8 mouse cellular contexts compared by ENCODE assay signal in the genomic region with DNA sequence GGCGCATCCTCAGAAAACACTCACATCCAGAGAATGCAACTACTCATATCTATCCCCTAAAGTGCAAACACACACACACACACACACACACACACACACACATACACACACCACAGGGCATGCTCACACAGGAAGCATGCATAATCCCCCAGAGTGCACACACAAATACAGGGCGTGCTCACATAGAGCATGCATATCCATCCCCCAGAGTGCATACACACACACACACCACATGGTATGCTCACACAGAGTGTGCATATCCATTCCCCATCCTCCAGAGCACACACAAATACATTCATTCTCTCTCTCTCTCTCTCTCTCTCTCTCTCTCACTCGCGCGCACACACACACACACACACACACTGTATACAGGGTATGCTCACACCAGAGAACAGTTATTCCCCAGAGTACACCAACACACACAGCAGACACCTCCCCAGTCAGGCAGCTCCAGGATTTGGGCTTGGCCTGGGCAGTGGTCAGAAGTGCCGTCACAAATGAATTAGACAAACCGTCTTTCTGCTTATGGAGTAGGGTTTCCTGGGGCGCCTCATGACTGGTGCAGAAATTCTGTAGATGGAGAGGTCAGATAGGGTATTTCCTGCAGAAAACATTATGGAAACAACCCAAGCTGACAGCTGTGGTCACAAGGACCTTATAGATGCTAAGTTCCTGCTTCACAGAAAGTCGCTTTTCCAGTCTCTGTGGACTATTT. TPM values are rescaled to one million over a fixed set of nuclear protein-coding genes. Genes with fewer than 3 reads are reported as not detected.
DNase-seq lines count a peak whose midpoint lies in the region; ATAC-seq lines count a peak whose summit lies in the region.

No protein-coding gene starts in this region.

- H3K4me3 ChIP-seq in erythroblast, embryonic 14.5 days (replicated peaks): peak overlapping the region; percentile 27
- H3K4me3 ChIP-seq in megakaryocyte, embryonic 14.5 days (replicated peaks): peak overlapping the region; percentile 85
- H3K4me3 ChIP-seq in intestine, embryonic 16.5 days (ENCODE audit: low read length): no peak overlapping the region

- H3K27me3 ChIP-seq in erythroblast, embryonic 14.5 days (ENCODE audit: control insufficient read depth): peaks cover 5% of the 10 kb centered on the region; the same call in 1 of the 2 replicates
- peaks cover 11% of the 10 kb centered on the region for H3K27me3 ChIP-seq in megakaryocyte, embryonic 14.5 days (replicated peaks)
- no peaks in the 10 kb centered on the region for H3K27me3 ChIP-seq in intestine, embryonic 16.5 days (replicated peaks; ENCODE audit: control insufficient read depth, insufficient read depth, low read length)
- no peaks in the 10 kb centered on the region for H3K27me3 ChIP-seq in splenic B cell, adult 2 months (ENCODE audit: control insufficient read depth, insufficient read depth, low read length, poor library complexity, severe bottlenecking)

- 0 out of 2 replicates have a peak overlapping the region, but pooled peaks have one; percentile 4 for H3K4me2 ChIP-seq in intestine, embryonic 16.5 days (ENCODE audit: low read depth, low read length)

- ATAC-seq in erythroblast, adult 5-6 weeks (replicated peaks; ENCODE audit: low FRiP score, poor library complexity, severe bottlenecking): no peak
- ATAC-seq in megakaryocyte, adult 5-6 weeks (ENCODE audit: poor library complexity, severe bottlenecking): no peak; the same call in 1 of the 2 replicates
- ATAC-seq in intestine, embryonic 16.5 days: peak; percentile 45

- H3K27ac ChIP-seq in intestine, embryonic 16.5 days (ENCODE audit: low read length): peak overlapping the region; percentile 72

- no peak overlapping the region for H3K9ac ChIP-seq in intestine, embryonic 16.5 days (ENCODE audit: low read depth, low read length)

- peaks cover 38% of the 10 kb centered on the region for H3K36me3 ChIP-seq in erythroblast, embryonic 14.5 days (ENCODE audit: control insufficient read depth)
- peaks cover 4% of the 10 kb centered on the region for H3K36me3 ChIP-seq in megakaryocyte, embryonic 14.5 days (replicated peaks; ENCODE audit: low read length)
- H3K36me3 ChIP-seq in intestine, embryonic 16.5 days (ENCODE audit: control insufficient read depth, insufficient read depth, low read length): no peaks in the 10 kb centered on the region
- no peaks in the 10 kb centered on the region for H3K36me3 ChIP-seq in splenic B cell, adult 2 months (ENCODE audit: control insufficient read depth, insufficient read depth, low read length, poor library complexity, severe bottlenecking)

- peak; percentile 20 for DNase-seq in splenic B cell, adult 2 months (ENCODE audit: low read depth, low spot score)
- no peak for DNase-seq in gastrocnemius, postnatal 25 days
- no peak for DNase-seq in right cerebral cortex, adult 18-20 months

- H3K9me3 ChIP-seq in erythroblast, embryonic 14.5 days (ENCODE audit: control insufficient read depth, low read length): peaks cover 3% of the 10 kb centered on the region
- H3K9me3 ChIP-seq in megakaryocyte, embryonic 14.5 days: peaks cover 12% of the 10 kb centered on the region
- H3K9me3 ChIP-seq in intestine, embryonic 16.5 days (ENCODE audit: control insufficient read depth, low read length): no peaks in the 10 kb centered on the region

- 61% methylated on average over 9 of the region's 9 CpGs for WGBS in intestine, embryonic 16.5 days

- peaks cover 88% of the 10 kb centered on the region for H3K4me1 ChIP-seq in erythroblast, embryonic 14.5 days (ENCODE audit: control insufficient read depth)
- peaks cover 77% of the 10 kb centered on the region for H3K4me1 ChIP-seq in megakaryocyte, embryonic 14.5 days
- H3K4me1 ChIP-seq in intestine, embryonic 16.5 days (ENCODE audit: control insufficient read depth, insufficient read depth, low read length): peaks cover 35% of the 10 kb centered on the region

RNA-seq across cellular contexts. Expression of a gene that starts 5.6 kb away (rescaled TPM):
- polyA plus RNA-seq in erythroblast, embryonic 14.5 days (2012): 0.09 and 0.17 TPM in 2 replicates
- total RNA-seq in erythroblast, adult 5-6 weeks (2015; ENCODE audit: low replicate concordance): 6.7 and 11.0 TPM in 2 replicates
- 3.7 and 6.6 TPM in 2 replicates for total RNA-seq in erythroblast, adult 5-6 weeks (2017; ENCODE audit: low replicate concordance)
- polyA plus RNA-seq in megakaryocyte, embryonic 14.5 days (2012; ENCODE audit: insufficient read depth, low replicate concordance): 0.04 and 1.9 TPM in 2 replicates
- 0.16 and 0.57 TPM in 2 replicates for total RNA-seq in megakaryocyte, adult 5-6 weeks (2015)
- 0.18 and 1.4 TPM in 2 replicates for total RNA-seq in megakaryocyte, adult 5-6 weeks (2017)
- polyA plus RNA-seq in intestine, embryonic 16.5 days (2015; fragmentation: Nextera tagmentation; extraction: Ambion mirVana): 26.9 and 31.0 TPM in 2 replicates
- total RNA-seq in gastrocnemius, postnatal 25 days (2021): 1 to 10 TPM; 2.3 to 2.8 TPM
